Mouse (Mus musculus): ENCODE data around the gene Ntrk2. TPM values are rescaled to one million over a fixed set of nuclear protein-coding genes. Genes with fewer than 3 reads are reported as not detected.

Gene Ntrk2
- 0.11 TPM for polyA plus RNA-seq (2017; shearing (Covaris generic))

GRCm38 (mm10) chr13:58806397-58806892, at the start of gene Ntrk2:
TSS of gene Ntrk2 (plus strand) at chr13:58806569.

Other genes with a start within 250 kb of the Ntrk2 start
- gene Slc28a3, start 195.7 kb upstream of the Ntrk2 start, polyA plus RNA-seq (2017; shearing (Covaris generic)), result 0.22 TPM